Mouse (Mus musculus): ENCODE data around the gene Tmc1. TPM values are rescaled to one million over a fixed set of nuclear protein-coding genes. Genes with fewer than 3 reads are reported as not detected.

The Tmc1 gene
- total RNA-seq, 2 experiments from 2014 or later: not detected

- DNase-seq: no peak
These were observed 154.5 kb downstream of the Tmc1 start for GRCm38 (mm10) chr19:20799460-20799859.

- DNase-seq: peak; percentile 5 to 18
These were observed 156.4 kb downstream of the Tmc1 start for GRCm38 (mm10) chr19:20797558-20798101.

GRCm38 (mm10) chr19:20796001-20796400 is 158.0 kb downstream of the Tmc1 start:
- DNase-seq: no peak

GRCm38 (mm10) chr19:20794999-20795398 is 159.0 kb downstream of the Tmc1 start:
- no peak for DNase-seq

GRCm38 (mm10) chr19:20792811-20793210 is 161.2 kb downstream of the Tmc1 start:
- no peak for DNase-seq

- no peak for DNase-seq
These were observed 166.7 kb downstream of the Tmc1 start for GRCm38 (mm10) chr19:20787289-20787688.

- no peak for DNase-seq
These were observed 178.3 kb downstream of the Tmc1 start for GRCm38 (mm10) chr19:20775681-20776080.

GRCm38 (mm10) chr19:20773941-20774340 is 180.1 kb downstream of the Tmc1 start:
- no peak for DNase-seq

GRCm38 (mm10) chr19:20764214-20764613 is 189.8 kb downstream of the Tmc1 start:
- DNase-seq: peak; percentile 14 to 42

GRCm38 (mm10) chr19:20761675-20762426 is 192.2 kb downstream of the Tmc1 start:
- no peak for DNase-seq

- DNase-seq: no peak
These were observed 192.9 kb downstream of the Tmc1 start for GRCm38 (mm10) chr19:20761119-20761518.

- no peak for DNase-seq
These were observed 209.4 kb downstream of the Tmc1 start for GRCm38 (mm10) chr19:20744630-20745029.

Other genes with a start within 250 kb of the Tmc1 start
- gene Aldh1a7, start 226.6 kb downstream of the Tmc1 start, total RNA-seq (2021): 1 to 10 TPM in 1 of 2 experiments, under 1 TPM in 1; 0.12 to 1.9 TPM